Mouse (Mus musculus): ENCODE data around the gene Negr1. TPM values are rescaled to one million over a fixed set of nuclear protein-coding genes. Genes with fewer than 3 reads are reported as not detected.

Negr1 gene
- polyA plus RNA-seq (2015; fragmentation: Nextera tagmentation; extraction: Ambion mirVana): 3.4 and 3.9 TPM in 2 replicates

DNA sequence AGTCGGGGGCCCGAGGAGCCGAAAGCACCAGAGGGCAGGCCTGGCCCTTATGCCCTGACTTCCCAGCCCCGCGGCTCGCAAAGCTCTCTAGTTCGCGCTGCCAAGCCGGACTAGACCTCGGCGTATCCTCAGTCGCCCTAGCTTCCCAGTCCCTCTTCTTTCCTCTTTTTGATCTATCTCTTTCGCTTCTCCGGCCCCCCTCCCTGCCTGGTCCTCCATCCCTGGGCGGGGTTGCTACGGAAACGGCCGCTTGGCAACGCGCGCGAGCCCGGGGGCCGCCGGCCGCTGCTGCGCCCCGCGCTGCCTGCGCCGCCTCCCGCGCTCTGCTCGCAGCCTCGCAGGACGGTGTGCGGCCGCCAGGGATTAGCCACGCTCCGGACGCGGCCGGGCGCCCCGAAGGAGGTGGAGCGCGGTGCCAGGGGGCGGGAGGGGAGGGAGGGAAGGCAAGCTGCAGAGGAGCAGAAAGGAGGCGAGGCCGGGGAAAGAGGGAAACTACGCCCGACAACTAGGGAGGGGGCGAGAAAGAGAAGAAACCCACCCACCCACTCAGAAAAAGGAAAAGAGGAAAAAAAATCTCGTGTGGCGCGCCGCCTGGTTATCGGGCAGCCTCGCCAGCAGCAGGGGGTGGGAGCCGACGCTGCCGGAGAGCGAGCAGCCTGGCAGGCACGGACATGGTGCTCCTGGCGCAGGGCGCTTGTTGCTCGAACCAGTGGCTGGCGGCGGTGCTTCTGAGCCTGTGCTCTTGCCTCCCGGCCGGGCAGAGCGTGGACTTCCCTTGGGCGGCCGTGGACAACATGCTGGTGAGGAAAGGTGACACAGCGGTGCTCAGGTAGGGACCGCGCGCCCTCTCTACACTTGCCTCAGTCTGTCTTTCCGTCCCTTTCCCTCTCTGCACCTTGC lies at the start of gene Negr1:
Negr1 (plus strand) TSS at position 271 of the 900 bp plus-strand sequence.

Measured in adrenal gland, postnatal 0 days (tissue).